Mouse (Mus musculus) frontal cortex, adult (tissue): ENCODE data around the gene Zfp541.

Source experiments
- ATAC-seq: cut with Nextera tagmentation; 2 replicates; pipeline ENCODE4 v1.9.2; 2017; ENCODE audit warnings: mild to moderate bottlenecking, moderate library complexity, mixed read lengths; ENCODE audit not compliant: low TSS enrichment

Gene Zfp541

DNA sequence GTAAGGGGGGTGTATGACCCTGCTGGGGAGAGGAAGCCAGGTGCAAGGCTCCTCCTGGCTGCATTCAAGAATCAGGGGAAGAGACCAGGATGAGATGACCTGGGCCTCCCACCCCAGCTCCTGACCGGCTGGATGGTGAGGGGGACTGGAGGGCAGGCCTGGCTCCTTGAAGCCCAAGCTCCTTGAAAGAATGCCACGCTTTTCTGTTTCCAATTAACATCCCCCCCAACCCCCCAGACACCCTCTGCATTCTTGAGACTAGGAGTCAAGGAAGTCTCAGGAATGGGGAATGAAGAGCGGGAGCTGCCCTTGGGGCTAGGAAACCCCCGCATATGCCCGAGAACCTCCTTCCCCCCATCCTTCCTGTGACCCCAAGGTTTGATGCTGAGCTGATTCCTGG is 17.1 kb upstream of the Zfp541 start:
- ATAC-seq: no peak

DNA sequence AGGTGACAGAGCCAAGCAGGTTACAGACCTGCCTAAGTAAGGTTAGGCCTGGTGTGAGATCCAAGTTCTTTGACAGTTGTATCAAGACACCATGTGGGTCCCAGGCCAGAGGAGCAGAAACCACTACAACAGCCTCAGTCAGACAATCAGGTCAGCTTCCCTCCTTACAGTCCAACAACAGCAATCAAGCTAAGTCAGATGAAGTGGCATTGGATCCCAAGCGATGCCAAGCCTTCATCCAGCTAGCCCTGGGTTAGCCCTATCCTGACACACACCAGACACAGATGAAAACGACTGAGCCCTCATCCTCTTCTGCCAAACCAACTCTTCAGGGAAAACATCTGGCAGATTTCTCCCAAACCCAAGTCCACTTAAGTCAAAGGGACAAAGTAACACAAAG is 16.1 kb upstream of the Zfp541 start:
- no peak for ATAC-seq

DNA sequence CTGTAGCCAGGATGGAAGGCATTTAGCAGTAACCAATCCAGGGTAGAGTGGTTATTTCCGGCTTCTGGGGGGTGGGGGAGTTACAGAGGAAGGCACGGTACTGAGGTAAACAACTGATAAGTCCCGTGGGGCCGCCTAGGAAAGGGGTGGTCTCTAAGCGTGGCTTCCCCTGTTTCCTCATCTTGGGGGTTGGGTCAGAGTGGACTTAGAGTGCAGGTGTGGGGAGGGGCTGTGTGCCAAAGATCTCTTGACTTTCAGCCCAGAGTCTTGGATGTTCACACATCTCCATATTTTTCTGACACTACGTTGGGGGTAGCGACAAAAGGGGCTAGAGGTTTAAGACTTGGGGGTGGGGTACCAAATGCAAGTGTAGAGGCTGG is 15.5 kb upstream of the Zfp541 start:
- ATAC-seq: no peak

DNA sequence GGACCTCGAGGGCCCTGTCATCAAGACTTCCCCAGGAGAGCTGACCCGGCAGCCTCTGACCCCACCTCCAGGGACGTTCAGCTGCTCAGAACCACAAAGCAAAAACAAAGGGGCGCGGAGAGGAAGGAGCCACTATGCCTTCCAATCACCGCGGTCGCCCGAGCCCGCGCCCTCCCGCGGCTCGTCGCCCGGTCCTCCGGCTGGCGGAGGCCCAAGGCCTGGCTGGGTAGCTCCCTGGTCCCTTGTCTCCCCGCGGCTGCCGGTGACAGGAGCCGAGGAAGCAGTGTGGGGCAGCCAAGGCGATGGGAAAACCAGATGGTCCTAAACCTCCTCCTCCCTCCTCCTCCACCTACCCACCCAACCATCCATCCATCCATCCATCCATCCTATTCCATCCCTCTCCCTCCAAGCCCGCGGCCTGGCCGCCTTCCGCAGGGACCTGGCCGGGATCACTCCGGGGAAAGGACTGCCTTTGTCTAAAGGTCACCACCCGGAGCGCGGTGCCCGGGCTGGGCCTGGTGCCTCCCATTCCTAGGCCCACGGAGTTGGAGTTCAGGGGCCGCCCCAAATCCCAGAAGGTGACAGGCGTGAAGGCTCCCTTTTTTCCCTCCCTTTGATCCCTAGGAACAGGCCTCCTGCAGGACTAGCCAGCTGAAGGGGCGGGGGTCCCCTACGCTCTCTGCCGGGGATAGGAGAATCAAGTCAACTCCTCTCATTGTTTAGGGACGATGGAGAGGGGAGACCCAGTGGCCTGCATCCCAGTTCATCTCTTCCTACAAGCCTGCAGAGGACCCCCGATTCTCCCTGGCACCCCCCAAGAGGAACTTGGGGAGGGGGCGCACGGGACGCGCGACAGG is 14.9 kb upstream of the Zfp541 start:
- ATAC-seq: peak; percentile 29

DNA sequence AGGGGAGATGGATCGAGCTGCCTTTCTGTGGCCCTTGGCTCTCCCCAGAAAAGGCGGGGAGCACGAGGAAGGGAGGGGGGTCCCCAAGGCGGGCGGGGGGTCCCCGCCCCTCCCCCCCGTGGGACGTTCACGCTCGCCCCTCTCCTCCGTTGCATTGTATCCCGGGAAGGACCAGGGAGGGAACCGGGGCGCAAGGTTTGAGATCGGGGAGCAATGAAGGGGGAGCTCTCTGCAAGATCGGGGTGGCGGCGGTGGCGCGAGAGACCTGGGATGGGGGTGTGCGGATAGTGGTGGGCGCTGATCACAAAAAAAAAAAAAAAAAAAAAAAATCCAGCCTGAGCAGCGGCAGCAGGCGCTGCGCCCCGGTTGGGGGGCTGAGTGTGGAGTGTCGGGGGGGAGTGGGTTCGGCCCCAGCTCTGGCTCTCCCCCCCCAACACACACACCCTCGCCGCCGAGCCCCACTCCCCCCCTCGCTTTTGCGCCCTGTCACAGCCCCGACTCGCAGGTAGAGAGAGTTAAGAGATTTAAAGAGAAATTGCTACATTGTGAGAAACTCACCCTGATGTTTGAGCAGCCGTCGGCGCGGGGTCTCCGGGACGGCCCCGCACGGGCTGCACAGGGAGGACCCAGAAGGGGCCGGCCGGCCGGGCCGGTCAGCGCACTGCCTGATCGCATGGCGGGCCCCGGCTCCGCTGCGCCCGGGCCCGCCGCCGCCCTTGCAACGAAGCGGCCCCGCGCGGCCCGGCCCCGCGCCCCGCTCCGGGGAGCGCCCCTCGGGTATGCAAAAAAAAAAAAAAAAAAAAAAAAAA is 14.1 kb upstream of the Zfp541 start, which contains the start of gene Bicra:
Gene Bicra, minus strand, starts transcription at position 584 of the 809 bp plus-strand sequence.
- ATAC-seq: peak; percentile 15; the same call in 1 of the 2 replicates

DNA sequence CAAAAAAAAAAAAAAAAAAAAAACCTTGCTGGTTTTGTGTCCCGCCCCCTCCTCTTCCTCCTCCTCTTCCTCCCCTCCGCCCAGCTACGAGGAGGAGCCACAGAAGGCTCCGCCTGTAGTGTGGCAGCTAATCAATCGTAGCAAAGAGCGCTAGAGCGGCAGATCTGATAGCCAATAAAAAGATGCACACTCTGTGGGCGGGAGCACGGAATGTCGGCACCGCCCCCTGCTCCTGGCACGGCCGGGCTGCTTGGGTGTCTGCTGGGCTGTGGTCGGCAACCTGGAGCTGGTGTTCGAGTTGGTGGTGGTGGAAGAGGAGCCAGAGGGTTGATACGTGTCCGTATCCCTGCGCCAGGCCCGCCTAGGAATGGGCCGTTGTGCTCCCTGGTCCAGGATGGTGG is 13.4 kb upstream of the Zfp541 start:
- peak; percentile 77 for ATAC-seq

DNA sequence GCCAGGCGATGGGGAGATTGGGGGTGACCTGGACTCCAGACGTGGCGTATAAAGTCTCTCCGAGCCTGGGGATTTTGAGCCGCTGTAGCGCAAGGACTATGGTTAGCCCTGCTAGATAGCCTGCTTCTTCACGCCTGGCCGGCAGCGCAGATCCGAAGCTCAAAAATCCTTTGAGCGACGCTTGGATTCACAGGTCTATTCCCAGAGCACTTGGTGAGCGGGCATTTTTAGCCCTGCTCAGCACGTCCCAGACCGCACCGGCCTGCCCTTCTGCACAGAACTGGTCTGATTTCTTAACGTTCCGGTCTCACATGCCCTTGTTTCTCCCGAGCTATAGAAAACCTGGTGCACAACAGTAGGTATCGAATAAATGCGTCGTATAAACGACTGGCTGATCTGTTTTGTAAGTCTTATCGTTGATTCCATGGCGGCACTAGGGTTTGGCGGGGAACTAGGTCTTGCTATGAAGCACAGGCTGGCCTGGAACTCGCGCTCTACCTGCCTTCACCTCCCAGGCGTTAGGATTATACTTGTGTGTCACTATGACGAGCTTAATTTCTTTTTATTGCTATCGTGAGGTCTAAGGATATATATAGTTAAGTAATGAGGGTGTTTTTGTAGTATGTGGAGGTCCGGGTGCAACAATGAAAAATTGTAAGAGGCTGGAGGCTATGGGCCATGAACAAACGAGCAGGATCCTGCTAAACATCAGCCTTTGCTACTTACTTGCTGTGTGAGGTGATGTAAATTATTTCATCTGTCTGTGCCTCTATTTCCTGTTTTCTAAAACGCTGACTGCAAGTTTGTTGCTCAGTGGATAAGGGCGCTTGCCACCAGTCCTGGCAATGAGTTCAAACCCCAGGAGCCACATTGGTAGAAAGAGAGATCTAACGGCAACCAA is 12.7 kb upstream of the Zfp541 start:
- ATAC-seq: peak; percentile 4; the same call in 1 of the 2 replicates

DNA sequence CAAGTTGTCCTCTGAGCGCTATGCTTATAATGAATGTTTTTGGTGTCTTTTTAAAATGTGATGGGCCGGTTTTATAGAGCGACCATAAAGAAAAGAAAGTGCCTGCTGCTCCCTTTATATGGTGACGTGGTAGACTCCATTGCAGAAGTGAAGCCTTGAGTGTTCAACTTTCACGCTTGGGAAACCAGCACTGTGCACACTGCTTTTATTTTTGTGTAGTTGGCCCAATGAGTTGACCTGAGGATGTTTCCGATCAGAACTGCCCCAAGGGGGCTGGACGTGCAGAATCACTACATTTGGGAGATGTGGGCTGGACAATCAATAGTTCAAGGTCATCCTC is 12.1 kb upstream of the Zfp541 start:
- ATAC-seq: no peak

DNA sequence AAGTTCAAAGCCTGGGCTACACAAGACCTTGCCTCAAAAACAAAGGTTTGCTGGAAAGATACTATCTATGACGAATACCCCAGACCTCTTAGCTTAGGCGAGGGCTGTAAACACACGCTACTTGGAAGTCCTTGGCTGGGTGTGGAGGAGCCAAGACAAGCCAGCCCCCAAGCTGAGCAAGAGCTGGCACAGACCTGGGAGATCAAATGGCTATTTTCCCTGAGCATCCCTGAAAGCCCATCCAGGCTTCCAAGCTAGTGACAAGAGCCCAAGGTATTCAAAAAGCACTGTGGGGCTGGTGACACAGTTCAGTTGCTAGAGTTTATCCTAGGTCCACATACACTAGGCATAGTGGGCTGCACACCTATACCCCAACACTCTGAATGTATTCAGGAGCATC is 11.0 kb upstream of the Zfp541 start:
- no peak for ATAC-seq

DNA sequence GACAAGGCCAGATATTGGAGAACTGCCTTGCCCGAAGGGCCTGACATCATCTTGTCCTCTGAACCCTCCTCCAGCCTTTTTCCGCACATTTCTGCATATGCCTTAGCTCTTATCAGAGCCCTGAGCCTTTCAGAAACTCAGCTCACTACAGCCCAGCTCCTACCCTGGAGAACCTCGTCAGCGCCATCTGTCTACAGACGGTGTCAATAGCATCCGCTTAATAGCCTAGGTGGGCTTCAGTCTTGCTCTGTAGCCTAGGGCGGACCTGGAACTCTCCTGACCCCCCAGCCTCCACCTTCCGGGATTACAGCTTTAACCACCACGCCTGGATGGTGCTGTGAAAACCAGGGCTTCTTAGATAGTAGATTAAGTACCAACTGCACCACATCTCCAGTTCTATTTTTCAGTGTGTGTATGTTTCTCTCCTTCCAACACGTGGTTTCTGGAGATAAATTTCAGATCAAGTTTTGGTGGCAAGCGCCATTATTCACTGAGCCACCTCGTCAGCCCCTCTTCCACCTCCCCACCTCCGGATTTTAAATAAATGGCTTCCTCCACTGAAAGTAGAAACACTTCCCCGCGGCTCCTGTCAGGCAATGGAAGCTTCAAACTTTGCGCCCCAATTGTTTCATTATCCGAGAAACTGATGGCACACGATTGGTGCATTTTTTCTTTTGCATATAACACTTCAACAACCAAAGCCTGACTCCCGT is 9.6 kb upstream of the Zfp541 start:
- 0 out of 2 replicates have a peak, but pooled peaks have one; percentile 31 for ATAC-seq

DNA sequence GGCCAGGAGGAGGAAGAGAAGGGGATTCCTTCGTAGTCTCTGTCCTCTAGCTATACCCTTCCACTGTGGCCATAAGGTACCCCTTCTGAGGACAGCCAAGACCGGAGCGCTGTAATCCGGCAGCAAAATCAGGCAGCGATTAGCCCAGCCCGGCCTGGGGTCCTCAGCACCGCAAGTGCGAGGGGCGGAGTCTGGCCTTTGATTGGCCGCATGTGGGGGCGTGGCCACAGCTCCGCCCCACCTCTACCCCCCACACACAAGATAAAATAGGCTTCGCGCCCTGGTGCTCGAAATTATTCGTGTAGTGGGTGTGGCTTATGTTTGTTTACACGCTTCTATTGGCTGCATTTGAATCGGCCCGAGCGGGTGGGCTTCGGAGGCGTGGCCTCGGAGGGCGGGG is 8.9 kb upstream of the Zfp541 start:
- peak; percentile 50 for ATAC-seq

DNA sequence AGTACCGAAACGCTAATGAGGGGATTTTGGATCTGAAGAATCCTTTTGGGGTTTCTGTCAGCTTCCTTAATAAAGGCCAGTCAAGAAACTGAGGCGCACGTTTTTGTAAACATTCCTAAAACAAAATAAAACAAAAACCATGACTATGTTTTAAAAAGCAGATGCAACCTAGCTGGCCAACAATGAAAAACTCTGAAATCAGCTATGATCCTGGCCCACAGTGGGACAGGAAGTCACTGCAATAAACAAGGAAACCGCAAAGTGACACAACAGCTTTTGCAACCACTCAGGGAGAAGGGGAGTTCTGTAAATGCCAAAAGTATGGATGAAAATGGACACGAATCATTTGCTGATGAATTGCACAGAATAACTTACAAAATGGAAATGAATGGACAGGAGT is 8.5 kb upstream of the Zfp541 start:
- ATAC-seq: no peak

DNA sequence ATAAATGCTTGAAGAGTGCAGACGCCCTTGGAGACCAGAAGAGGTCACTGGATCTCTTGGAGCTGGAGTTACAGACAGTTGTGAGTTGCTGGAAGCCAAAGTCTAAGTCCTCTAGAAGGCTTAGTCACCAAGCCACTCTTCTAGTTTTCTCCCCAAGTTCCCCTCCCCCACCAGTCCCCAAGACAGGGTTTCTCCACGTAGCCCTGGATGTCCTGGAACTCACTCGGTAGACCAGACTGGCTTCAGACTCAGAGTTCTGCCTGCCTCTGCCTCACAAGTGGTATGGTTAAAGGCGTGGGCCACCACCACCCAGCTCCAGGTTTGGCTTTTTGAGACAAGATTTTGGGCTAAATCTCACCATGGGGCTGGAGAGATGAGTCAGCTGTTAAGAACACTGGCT is 6.6 kb upstream of the Zfp541 start:
- ATAC-seq: no peak

DNA sequence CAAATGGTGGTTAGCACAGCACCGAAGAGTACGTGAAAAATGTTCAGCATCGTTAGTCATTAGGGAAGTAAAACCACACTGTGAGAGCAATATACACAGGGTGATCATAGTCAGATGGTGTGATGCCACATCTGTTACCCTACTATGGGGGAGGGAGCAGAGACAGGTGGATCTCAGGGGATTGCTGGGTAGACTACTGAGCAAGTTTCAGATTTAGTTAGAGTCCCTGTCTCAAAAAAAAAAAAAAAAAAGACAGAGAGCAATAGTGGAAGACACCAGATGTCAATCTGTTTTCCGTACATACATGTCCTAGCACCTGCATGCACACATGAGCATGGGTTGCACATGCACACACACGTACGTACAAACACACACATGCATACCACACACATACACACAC is 5.9 kb upstream of the Zfp541 start:
- no peak for ATAC-seq

DNA sequence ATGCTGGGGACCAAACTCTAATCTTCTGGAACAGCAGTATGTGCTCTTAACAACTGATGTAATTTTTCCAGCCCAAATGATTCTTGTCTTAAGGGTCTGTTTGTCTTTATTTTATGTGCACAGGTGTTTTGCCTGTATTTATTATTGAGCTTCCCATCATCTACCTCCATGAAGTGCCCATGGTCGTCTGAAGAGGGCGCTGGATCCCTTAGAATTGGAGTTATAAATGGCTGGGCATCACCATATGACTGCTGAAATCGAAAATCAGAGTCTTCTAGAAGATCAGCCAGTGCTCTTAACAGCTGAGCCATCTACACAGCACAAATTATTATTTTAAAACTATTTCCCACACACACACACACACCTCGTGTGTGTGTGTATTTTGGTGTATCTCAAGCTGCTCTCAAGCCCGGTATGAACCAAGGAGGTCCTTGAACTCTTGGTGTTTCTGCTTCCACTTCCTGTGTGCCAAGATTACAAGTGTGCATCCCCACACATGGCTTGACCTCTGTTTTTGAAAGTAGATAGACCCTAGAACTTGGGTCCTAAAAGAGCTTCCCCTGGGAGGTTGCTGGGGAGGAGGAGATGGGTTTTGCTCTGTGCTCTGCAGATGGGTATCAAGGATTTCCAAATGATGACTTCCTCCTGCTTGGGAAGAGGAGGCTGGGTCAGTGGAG is 5.0 kb upstream of the Zfp541 start:
- no peak for ATAC-seq

DNA sequence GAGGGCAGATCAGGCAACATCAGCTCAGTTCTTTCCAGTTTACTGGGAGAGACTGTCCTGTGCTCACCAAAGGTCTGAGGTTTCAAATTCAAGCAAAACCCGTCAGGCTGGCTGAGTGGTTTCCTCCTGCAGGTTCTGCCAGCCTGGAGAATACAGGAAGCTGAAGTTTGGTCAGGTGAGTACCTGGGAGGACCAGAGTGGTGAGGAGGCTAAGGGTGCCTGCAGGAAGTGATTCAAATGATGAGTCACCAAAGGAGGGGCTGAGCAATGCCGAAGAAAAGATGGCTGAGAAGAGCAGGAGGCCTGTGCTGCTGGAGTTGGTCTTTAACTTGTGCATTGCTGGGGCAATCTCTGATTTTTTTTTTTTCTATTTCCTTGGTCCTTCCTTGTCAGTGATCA is 4.5 kb upstream of the Zfp541 start:
- ATAC-seq: no peak

DNA sequence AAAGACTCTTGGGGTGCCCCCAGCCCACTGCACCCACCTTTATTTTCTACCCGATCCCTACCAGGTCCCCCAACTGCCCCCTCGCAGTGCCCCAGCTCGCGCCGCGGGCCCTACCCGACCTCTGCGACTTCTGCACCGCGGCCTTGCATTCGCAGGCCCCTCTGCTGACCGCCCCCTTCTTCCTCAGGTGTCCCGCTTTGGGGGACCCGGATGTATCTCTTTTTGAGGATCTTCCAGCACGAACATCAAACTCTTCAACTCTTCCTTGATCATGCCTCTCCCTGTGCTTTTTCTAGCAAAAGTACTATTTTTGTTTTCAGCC is 446 bp downstream of the Zfp541 start:
- no peak for ATAC-seq

DNA sequence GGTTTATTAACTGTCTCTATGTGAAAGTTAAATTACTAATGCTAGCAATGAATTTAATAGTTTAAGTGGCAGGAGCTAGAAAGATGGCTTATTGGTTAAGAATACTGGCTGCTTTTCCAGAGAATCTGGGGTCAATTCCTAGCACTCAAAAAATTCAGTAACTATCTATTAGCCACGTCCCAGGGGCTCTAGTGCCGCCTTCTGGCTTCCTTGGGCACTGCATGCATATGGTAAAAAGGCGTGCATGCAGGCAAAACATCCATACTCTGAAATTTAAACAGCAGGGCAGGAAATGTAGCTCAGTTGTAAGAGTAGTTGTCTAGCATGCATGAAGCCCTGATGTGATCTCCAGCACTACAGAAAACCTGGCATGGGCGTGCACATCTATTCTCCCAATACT is 1.9 kb downstream of the Zfp541 start:
- ATAC-seq: no peak

DNA sequence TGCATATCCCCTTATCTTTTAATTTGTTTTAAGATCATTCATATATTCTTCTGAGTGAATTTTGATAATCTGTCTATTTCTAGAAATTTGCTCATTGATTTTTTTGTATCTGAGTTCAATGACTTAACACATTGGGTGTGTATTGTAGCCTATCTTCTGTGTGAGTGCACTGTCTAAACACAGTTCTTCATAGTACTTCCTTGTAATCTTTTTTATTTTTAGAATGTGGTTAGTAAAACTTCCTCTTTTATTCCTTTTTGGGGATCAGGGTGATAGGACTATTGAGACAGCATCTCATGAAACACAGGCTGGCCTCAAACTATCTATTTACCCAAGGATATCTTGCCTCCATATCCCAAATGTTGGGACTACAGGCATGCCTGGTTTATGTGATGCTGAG is 9.2 kb downstream of the Zfp541 start:
- no peak for ATAC-seq

DNA sequence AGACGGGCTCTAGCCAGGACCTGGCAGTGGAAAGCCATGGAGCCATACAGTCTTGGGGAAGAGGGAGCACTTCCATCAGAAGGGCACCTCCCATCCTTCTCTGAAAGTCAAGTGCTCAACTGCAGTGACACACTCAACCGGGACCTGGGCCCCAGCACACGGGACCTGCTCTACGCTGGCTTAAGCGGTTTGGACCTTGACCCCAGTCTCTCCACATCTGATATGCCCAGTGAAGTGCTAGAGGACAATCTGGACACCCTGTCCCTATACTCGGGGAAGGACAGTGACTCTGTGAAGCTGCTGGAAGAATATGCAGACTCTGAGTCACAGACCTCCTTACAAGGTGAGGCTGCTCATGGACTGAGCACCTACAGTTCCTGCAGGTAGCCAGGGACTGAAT is 10.3 kb downstream of the Zfp541 start:
- no peak for ATAC-seq

DNA sequence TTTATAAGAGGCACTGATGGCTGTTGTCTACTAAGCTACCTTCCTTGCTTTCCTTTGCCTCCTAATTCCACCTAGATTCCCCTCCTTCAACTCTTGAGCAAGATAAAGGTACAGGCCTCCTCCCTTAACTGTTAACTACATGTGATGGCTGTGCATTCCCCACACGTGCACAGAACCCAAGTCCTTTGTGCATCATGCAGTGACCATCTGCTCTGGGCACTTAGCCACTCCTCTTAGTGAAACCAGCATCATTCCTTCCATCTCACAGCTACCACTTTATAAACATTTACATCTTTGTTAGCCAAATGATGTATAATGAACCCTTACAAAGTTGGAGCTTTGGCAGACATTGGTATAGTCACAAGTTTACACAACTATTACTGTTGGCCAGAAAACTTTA is 18.3 kb downstream of the Zfp541 start:
- no peak for ATAC-seq
